Mouse (Mus musculus) hindlimb bud, embryonic 11.5 days (tissue): ENCODE data around the gene Nprl3.
"Not testable (repeated sequence)": the region's sequence is repeated elsewhere in the genome, so short reads cannot be mapped to it uniquely, and the experiment has no call there.

Experiments
- DNase-seq: peaks from one replicate; pipeline ENCODE4 v3.0.0-alpha.2; 2012; ENCODE audit warnings: low read depth, low spot score; ENCODE audit errors: extremely low spot score

Nprl3 gene

GRCm38 (mm10) chr11:32267188-32267884, at the start of gene Nprl3:
Gene Nprl3, minus strand, starts transcription at chr11:32267707.
- DNase-seq: peak; percentile 72

- no peak for DNase-seq
Measured at GRCm38 (mm10) chr11:32316009-32316408, 48.5 kb upstream of the Nprl3 start.

- no peak for DNase-seq
Measured at GRCm38 (mm10) chr11:32309928-32310327, 42.4 kb upstream of the Nprl3 start.

DNA sequence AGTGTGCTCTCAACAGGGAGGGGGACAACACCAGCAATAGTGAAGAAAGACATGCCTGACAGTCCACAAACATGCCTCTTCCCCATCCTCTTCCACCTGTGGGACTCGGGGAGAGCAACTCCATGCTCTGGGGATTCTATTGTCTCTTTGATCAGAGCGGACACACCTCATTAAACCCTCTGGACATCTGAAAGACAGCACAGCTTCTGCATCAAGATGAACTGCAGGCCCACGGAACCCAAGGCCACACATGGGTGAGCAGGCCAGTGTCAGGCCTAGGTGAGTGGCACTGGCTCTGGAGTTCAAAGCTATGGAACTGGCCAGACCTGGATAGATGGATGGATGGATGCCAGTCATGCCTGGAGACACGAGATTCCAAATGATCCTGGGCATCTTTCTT, 41.9 kb upstream of the Nprl3 start:
- DNase-seq: no peak

GRCm38 (mm10) chr11:32307006-32307405, 39.5 kb upstream of the Nprl3 start:
- no peak for DNase-seq

DNA sequence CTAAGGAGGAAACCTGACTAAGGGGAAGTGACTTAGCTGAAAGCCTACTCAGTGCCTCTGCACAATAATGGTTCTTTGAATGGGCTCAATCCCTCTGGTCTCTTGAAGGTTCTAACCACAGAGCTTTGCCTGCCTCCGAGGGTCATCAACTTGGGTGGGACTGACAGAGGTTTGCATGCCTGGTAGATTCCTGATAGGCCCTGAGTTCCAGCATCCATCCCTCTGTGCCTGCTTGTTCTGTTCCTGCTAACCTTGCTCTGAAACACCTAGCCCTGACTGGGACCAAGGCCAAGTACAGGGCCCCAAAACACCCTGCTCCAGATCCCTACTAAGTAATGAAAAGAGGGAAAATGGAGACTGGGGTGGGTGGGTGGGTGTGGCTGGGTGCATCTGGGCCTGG, 35.9 kb upstream of the Nprl3 start:
- no peak for DNase-seq

- no peak for DNase-seq
Measured at GRCm38 (mm10) chr11:32302824-32303419, 35.4 kb upstream of the Nprl3 start.

GRCm38 (mm10) chr11:32301506-32301905, 34.0 kb upstream of the Nprl3 start:
- no peak for DNase-seq

DNA sequence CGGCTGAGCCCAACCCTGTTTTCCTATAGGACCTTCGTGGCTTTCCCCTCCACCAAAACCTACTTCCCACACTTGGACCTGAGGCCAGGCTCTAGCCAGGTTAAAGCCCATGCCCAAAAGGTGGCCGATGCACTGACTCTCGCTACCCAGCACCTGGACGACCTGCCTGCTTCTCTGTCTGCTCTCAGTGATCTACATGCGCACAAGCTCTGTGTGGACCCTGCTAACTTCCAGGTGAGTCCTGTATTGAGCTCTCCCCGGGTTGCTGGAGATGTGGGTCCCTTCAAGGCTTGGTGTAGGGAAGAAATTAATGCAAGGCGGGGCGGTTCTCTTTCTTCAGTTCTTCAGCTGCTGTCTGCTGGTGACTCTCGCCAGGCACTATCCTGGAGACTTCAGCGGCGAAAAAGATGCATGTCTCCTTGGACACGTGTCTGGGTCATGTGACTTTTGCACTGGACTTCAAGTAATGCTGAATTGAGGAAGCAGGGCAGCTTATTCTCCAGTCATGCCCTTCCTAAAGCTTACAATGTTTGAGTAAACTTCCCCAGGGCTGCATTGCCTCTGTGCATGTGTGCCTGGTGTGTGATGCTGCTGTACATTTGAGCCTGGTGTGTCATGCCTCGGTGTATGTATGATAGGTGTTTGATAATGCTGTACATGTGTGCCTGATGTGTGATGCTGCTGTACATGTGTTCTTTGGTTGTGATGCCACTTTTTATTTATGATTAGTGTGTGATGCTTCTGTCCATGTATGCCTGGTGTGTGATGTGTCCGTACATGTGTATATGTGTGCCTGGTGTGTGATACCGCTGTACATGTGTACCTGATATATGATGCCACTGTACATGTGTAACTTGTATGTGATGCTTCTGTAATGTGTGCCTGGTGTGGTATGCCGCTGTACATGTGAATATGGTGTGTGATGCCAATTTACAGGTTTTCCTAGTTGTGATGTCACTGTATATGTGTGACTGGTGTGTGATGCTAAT, 33.1 kb upstream of the Nprl3 start:
- DNase-seq: no peak

- DNase-seq: not testable (repeated sequence)
Measured at GRCm38 (mm10) chr11:32299865-32300264, 32.4 kb upstream of the Nprl3 start, which contains the start of gene Hbq1a. Gene Hbq1a, plus strand, starts transcription at chr11:32300069.

DNA sequence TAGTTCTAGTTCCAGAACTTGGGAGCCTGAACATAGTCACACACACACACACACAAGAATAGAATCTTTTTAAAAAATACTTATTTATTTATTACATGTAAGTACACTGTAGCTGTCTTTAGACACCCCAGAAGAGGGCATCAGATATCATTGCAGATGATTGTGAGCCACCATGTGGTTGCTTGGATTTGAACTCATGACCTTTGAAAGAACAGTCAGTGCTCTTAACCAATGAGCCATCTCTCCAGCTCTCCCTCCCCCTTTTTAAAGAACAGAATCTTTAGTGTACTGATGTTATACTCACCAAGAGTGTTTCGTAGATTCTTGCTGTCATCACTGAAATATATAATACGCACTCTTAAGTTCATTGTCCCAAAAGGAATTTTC, 31.0 kb upstream of the Nprl3 start:
- DNase-seq: no peak

GRCm38 (mm10) chr11:32297866-32298531, 30.5 kb upstream of the Nprl3 start:
- DNase-seq: no peak

DNA sequence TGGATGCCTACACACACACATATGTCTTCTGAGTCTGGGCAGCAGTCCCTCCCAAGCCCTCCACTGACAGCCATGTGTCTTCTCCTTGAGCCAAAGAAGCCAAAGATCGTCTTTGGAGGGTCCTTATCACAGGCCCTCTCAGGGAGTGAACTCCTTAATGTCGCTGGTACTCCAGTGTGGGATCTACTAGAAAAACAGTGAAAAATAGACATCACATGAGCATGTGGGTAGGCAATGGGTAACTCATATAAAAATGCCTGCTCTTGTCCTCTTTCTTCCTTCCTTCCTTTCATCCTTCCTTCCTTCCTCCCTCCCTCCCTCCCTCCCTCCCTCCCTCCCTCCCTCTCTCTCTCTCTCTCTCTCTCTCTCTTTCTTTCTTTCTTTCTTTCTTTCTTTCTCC, 29.9 kb upstream of the Nprl3 start:
- DNase-seq: not testable (repeated sequence)

- not testable (repeated sequence) for DNase-seq
Measured at GRCm38 (mm10) chr11:32296203-32296602, 28.7 kb upstream of the Nprl3 start, which contains the start of gene Hba-a2. Gene Hba-a2, plus strand, starts transcription at chr11:32296489.

GRCm38 (mm10) chr11:32293479-32293878, 26.0 kb upstream of the Nprl3 start:
- not testable (repeated sequence) for DNase-seq

DNA sequence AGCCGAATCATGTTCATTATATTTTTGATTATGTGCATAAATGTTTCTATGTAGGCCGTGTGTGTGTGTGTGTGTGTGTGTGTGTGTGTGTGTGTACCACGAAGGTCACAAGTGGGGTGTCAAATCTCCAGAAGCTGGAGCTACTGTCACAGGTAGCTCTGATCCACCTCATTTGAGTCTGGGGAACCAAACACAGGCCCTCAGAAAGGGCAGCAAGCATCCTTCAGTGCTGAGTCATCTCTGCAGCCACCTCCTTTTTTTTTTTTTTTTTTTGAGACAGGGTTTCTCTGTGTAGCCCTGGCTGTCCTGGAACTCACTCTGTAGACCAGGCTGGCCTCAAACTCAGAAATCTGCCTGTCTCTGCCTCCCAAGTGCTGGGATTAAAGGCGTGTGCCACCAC, 25.3 kb upstream of the Nprl3 start:
- DNase-seq: not testable (repeated sequence)

DNA sequence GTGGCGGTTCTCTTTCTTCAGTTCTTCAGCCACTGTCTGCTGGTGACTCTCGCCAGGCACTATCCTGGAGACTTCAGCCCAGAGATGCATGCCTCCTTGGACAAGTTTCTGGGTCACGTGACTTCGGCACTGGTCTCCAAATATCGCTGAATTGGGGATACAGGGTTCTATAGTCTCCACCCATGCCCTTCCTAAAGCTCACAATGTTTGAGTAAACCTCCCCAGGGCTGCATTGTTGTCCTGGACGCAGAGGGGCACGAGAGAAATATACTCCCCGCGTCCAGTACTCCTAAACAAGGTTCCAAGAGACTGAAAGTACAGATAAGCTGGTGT, 20.0 kb upstream of the Nprl3 start:
- no peak for DNase-seq

GRCm38 (mm10) chr11:32286695-32287492, 19.4 kb upstream of the Nprl3 start, which contains the start of gene Hbq1b:
Gene Hbq1b, plus strand, starts transcription at chr11:32286965.
- DNase-seq: not testable (repeated sequence)

DNA sequence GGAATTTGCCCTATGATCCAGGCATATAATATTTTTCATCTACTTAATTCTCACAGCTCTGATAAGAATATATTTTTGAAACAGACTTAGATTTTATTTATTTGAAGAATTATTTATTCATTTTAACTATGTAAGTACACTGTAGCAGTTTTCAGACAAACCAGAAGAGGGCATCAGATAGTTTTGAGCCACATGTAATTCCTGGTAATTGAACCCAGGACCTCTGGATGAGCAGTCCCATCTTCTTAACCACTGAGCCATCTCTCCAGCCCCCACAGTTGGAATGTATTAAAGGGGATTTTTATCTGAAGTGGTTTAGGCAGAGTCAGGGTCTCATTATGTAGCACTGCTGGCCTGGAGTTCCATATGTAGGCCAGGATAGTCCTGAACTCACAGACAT, 18.4 kb upstream of the Nprl3 start:
- not testable (repeated sequence) for DNase-seq
